Mouse (Mus musculus) forebrain, embryonic 13.5 days (tissue): ENCODE measurements around the gene Cnfn. TPM values are rescaled to one million over a fixed set of nuclear protein-coding genes. Genes with fewer than 3 reads are reported as not detected.
"Not testable (repeated sequence)": the region's sequence is repeated elsewhere in the genome, so short reads cannot be mapped to it uniquely, and the experiment has no call there.

ENCODE experiments used
- ATAC-seq: fragments of 200-750 bp; cut with Nextera tagmentation; 2 replicates; pipeline ENCODE4 v1.8.0; 2017
- H3K27ac ChIP-seq: fragments of 300-500 bp; sonication (generic); 2 replicates; pipeline ENCODE4 v1.5.1; 2015; ENCODE audit warnings: inconsistent platforms, mild to moderate bottlenecking, moderate library complexity
- H3K27me3 ChIP-seq: fragments of 300-500 bp; sonication (generic); 2 replicates; pipeline ENCODE4 v1.6.1; 2015; ENCODE audit warnings: mild to moderate bottlenecking, inconsistent platforms
- H3K36me3 ChIP-seq: fragments of 300-500 bp; sonication (generic); 2 replicates; pipeline ENCODE4 v1.6.1; 2015; ENCODE audit warnings: mild to moderate bottlenecking, inconsistent platforms; ENCODE audit not compliant: poor library complexity, severe bottlenecking
- H3K4me1 ChIP-seq: fragments of 300-500 bp; sonication (generic); 2 replicates; pipeline ENCODE4 v1.6.1; 2015; ENCODE audit warnings: inconsistent platforms
- H3K4me2 ChIP-seq: fragments of 300-500 bp; sonication (generic); 2 replicates; pipeline ENCODE4 v1.6.1; 2015; ENCODE audit warnings: inconsistent platforms, mild to moderate bottlenecking, moderate library complexity
- H3K4me3 ChIP-seq: fragments of 300-500 bp; sonication (generic); 2 replicates; pipeline ENCODE4 v1.5.1; 2015; ENCODE audit warnings: mild to moderate bottlenecking, inconsistent platforms
- H3K9ac ChIP-seq: fragments of 300-500 bp; sonication (generic); 2 replicates; pipeline ENCODE4 v1.6.1; 2015; ENCODE audit warnings: mild to moderate bottlenecking, inconsistent platforms
- H3K9me3 ChIP-seq: fragments of 300-500 bp; sonication (generic); replicated peaks from 2 replicates; pipeline ENCODE4 v1.6.1; 2016; ENCODE audit warnings: inconsistent platforms
- WGBS: fragments of 180-500 bp; shearing (Covaris S2); methylation state at CpG from one replicate; pipeline ENCODE4 v1.1.7; 2015; 5-methylcytosine and 5-hydroxymethylcytosine counted together
- polyA plus RNA-seq: library from polyadenylated mRNA; unstranded; fragments of >200 nt; fragmentation: Nextera tagmentation; extraction: Ambion mirVana; gene quantifications from 2 replicates; pipeline ENCODE4 v1.2.1, GENCODE M21; 2015

Gene Cnfn
- polyA plus RNA-seq, 1 experiment from 2014 or later = not detected

DNA sequence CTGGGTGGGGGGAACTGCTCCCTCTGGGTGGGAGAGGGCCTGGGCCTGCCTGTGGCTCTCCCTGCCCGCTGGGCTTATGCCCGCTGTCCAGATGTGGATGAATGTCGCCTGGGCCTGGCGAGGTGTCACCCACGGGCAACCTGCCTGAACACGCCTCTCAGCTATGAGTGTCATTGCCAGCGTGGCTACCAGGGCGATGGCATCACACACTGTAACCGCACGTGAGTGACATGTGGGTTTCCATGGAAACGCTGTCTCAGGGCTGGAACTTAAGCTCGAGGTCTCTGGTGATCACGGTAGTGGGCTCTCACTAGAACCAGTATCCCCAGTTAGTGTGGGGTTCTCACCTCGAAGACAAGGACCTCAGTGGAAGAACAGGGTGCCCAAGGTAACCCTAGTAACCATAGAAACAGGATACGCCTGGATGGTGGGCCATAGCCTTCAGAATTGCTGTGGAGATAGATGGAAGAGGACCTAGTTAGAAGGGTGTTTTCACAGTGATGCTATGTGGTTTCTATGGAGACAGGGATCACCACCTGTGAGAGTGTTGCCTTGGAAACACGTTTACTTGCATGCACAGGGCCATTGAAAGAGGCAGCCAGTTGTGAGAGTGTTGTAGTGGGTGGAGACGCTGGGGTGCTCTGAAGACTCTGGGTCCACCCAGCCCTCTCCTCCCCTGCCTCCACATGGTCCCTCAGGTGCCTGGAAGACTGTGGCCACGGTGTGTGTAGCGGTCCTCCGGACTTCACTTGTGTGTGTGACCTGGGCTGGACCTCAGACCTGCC, 28.3 kb downstream of the Cnfn start:
- Histone ChIP-seq H3K4me1 (0 out of 2 replicates have a peak, but pooled peaks cover 9% of the 10 kb centered on the region), H3K27me3 (no peaks in the 10 kb centered on the region), H3K4me3 (no peak overlapping the region), H3K4me2 (no peak overlapping the region), H3K9ac (no peak overlapping the region), H3K27ac (peak overlapping the region; percentile 32; the same call in 1 of the 2 replicates), H3K36me3 (peaks cover 79% of the 10 kb centered on the region), H3K9me3 (no peaks in the 10 kb centered on the region)
- ATAC-seq = peak; percentile 69
- 71% methylated on average over 20 of the region's 20 CpGs for WGBS

DNA sequence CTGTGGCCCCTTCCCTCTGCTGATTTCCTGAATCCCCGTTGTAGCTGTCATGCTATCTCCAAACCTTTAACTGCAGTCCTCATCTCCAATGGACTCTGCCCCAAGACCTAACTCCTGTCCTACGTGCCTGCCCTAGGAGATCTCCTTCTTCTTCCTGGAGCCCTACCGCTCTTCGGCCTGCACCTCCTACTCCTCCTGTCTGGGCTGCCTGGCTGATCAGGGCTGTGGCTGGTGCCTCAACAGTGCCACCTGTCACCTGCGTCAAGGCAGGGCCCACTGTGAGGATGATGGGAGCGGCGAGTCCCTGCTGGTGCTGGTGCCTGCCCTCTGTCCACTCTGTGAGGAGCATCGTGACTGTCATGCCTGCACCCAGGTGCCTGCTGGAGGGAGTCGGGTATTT, 30.2 kb downstream of the Cnfn start:
- Histone ChIP-seq H3K27ac (no peak overlapping the region), H3K9ac (no peak overlapping the region), H3K4me1 (0 out of 2 replicates have a peak, but pooled peaks cover 9% of the 10 kb centered on the region), H3K9me3 (no peaks in the 10 kb centered on the region), H3K4me2 (no peak overlapping the region), H3K36me3 (peaks cover 82% of the 10 kb centered on the region), H3K27me3 (no peaks in the 10 kb centered on the region), H3K4me3 (no peak overlapping the region)
- ATAC-seq = no peak
- WGBS = 92% methylated on average over 9 of the region's 9 CpGs

DNA sequence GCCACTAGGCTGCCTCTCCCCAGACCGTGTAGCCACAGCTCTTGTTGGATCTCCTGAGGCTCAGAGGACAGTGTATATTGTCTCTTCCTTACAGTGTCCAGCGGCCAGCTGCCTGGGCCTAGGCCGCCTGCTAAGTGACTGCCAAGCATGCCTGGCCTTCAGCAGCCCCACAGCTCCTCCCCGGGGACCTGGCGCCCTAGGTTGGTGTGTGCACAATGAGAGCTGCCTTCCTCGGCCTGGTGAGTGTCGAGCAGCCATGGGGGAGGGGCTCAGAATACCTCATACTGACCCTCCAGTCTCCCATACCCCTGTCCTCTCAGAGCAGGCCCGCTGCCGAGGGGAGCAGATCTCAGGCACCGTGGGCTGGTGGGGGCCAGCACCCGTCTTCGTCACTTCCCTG, 35.1 kb downstream of the Cnfn start:
- H3K27me3 ChIP-seq = no peaks in the 10 kb centered on the region
- no peaks in the 10 kb centered on the region for H3K4me1 ChIP-seq
- H3K4me3 ChIP-seq = no peak overlapping the region
- H3K9ac ChIP-seq = no peak overlapping the region
- H3K27ac ChIP-seq = no peak overlapping the region
- WGBS = 86% methylated on average over 12 of the region's 12 CpGs
- no peak overlapping the region for H3K4me2 ChIP-seq
- peaks cover 72% of the 10 kb centered on the region for H3K36me3 ChIP-seq
- no peaks in the 10 kb centered on the region for H3K9me3 ChIP-seq
- ATAC-seq = no peak

DNA sequence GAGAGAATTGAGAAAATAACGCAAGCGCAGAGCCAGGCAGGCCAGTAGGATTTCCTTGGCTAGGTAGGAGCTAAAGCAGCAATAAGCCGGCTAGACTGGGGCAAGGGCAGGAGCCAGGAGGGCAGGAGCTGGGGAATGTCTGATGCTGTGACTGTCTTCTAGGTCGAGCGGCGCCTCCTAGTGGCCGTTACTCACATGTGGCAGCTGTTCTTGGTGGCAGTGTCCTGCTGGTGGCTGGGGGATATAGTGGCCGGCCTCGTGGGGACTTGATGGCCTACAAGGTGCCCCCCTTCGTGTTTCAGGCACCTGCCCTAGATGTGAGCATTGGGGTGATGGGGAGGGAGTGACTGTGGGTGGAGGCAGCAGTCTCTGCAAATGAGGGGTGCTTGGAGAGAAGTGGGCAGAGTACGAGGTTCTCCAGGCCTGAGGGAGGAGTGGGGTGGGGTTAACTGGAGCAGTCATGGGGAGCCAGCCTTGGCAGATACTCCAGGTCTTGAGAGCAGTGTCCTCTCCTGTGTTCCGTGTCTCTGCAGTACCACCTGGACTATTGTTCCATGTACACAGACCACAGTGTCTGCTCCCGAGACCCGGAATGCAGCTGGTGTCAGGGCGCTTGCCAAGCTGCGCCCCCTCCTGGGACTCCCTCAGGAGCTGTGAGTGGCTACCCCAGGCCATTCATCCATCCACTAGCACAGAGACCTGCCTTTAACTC, 35.8 kb downstream of the Cnfn start:
- H3K36me3 ChIP-seq = peaks cover 70% of the 10 kb centered on the region
- 0 out of 2 replicates have a peak, but pooled peaks have one; percentile 69 for ATAC-seq
- H3K9ac ChIP-seq = no peak overlapping the region
- no peak overlapping the region for H3K4me3 ChIP-seq
- 39% methylated on average over 16 of the region's 16 CpGs for WGBS
- no peaks in the 10 kb centered on the region for H3K9me3 ChIP-seq
- H3K4me2 ChIP-seq = no peak overlapping the region
- H3K27me3 ChIP-seq = no peaks in the 10 kb centered on the region
- H3K4me1 ChIP-seq = no peaks in the 10 kb centered on the region
- no peak overlapping the region for H3K27ac ChIP-seq

- peaks cover 38% of the 10 kb centered on the region for H3K36me3 ChIP-seq
- 91% methylated on average over 8 of the region's 8 CpGs for WGBS
- ATAC-seq = no peak
- H3K4me2 ChIP-seq = no peak overlapping the region
- no peak overlapping the region for H3K27ac ChIP-seq
- no peaks in the 10 kb centered on the region for H3K27me3 ChIP-seq
- H3K9me3 ChIP-seq = no peaks in the 10 kb centered on the region
- no peak overlapping the region for H3K4me3 ChIP-seq
- H3K4me1 ChIP-seq = peaks cover 10% of the 10 kb centered on the region
- no peak overlapping the region; the same call in 1 of the 2 replicates for H3K9ac ChIP-seq
These were observed 43.3 kb downstream of the Cnfn start for GRCm38 (mm10) chr7:25326233-25326632.

- not testable (repeated sequence) for H3K9me3 ChIP-seq, ATAC-seq, H3K9ac ChIP-seq, H3K4me2 ChIP-seq, H3K27ac ChIP-seq, H3K4me3 ChIP-seq, H3K27me3 ChIP-seq
- 85% methylated on average over 6 of the region's 6 CpGs for WGBS
- H3K36me3 ChIP-seq = peaks cover 30% of the 10 kb centered on the region
- H3K4me1 ChIP-seq = peaks cover 14% of the 10 kb centered on the region
These were observed 44.1 kb downstream of the Cnfn start for GRCm38 (mm10) chr7:25325431-25325830.

GRCm38 (mm10) chr7:25323219-25323618, 46.3 kb downstream of the Cnfn start:
- Histone ChIP-seq H3K4me2 (no peak overlapping the region), H3K4me3 (no peak overlapping the region), H3K4me1 (peaks cover 19% of the 10 kb centered on the region), H3K9ac (no peak overlapping the region), H3K27me3 (no peaks in the 10 kb centered on the region), H3K27ac (no peak overlapping the region), H3K9me3 (no peaks in the 10 kb centered on the region), H3K36me3 (peaks cover 14% of the 10 kb centered on the region)
- no peak for ATAC-seq
- WGBS = 87% methylated on average over 2 of the region's 2 CpGs

DNA sequence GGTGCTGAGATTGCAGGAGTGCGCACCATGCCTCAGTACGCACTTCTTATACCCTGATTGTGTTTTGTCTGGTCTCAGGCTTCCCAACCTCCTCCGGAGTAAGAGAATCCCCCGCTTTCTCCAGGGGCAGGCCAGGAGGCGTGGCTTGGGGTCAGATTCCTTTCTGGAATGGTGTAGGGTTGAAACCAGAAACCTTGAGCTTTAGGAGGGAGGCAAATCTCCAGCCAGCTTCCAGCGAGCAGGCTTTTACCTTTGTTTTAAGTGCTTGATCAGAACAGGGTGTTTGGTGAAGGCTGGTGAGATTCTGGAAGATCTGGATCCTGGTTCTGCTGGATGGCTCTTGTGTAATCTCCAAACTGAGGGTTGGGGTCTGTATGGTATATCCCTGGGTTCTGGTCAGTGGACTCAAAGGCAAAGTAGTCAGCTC, 47.5 kb downstream of the Cnfn start:
- Histone ChIP-seq H3K27ac (peak overlapping the region; percentile 57), H3K27me3 (no peaks in the 10 kb centered on the region), H3K9ac (peak overlapping the region; percentile 30; the same call in 1 of the 2 replicates), H3K4me1 (peaks cover 30% of the 10 kb centered on the region), H3K4me3 (no peak overlapping the region), H3K4me2 (peak overlapping the region; percentile 20), H3K9me3 (no peaks in the 10 kb centered on the region), H3K36me3 (peaks cover 4% of the 10 kb centered on the region)
- ATAC-seq = no peak
- 5% methylated on average over 6 of the region's 6 CpGs for WGBS

Other genes with a start within 250 kb of the Cnfn start
- 21.9 and 22.2 TPM in 2 replicates for gene Pou2f2, start 190.0 kb downstream of the Cnfn start, polyA plus RNA-seq
- 11.0 and 12.5 TPM in 2 replicates for gene Dedd2, start 149.1 kb downstream of the Cnfn start, polyA plus RNA-seq
- gene Zfp526, start 148.3 kb downstream of the Cnfn start, polyA plus RNA-seq = 2.0 and 2.1 TPM in 2 replicates
- 11.2 and 12.9 TPM in 2 replicates for gene Gsk3a, start 131.9 kb downstream of the Cnfn start, polyA plus RNA-seq
- 5.5 and 5.8 TPM in 2 replicates for gene Erf, start 119.0 kb downstream of the Cnfn start, polyA plus RNA-seq
- gene Cic, start 102.0 kb downstream of the Cnfn start, polyA plus RNA-seq = 45.9 and 47.0 TPM in 2 replicates
- gene Pafah1b3, start 71.7 kb downstream of the Cnfn start, polyA plus RNA-seq = 513 and 525 TPM in 2 replicates
- 0.93 and 1.6 TPM in 2 replicates for gene Prr19, start 68.3 kb downstream of the Cnfn start, polyA plus RNA-seq
- gene Tmem145, start 63.6 kb downstream of the Cnfn start, polyA plus RNA-seq = 14.1 and 16.4 TPM in 2 replicates
- 14.2 and 16.6 TPM in 2 replicates for gene Megf8, start 52.6 kb downstream of the Cnfn start, polyA plus RNA-seq
- 10.6 and 11.9 TPM in 2 replicates for gene Lipe, start 29.0 kb upstream of the Cnfn start, polyA plus RNA-seq
- gene Cxcl17, start 43.2 kb upstream of the Cnfn start, polyA plus RNA-seq = 0.40 and 0.45 TPM in 2 replicates
- gene Ceacam1, start 107.9 kb upstream of the Cnfn start, polyA plus RNA-seq = 0.39 and 0.49 TPM in 2 replicates
- 0.14 and 0.15 TPM in 2 replicates for gene Ceacam2, start 170.1 kb upstream of the Cnfn start, polyA plus RNA-seq
- not detected in 2 replicates for gene Erich4, start 246.2 kb upstream of the Cnfn start, polyA plus RNA-seq
- 25.6 and 27.4 TPM in 2 replicates for gene Dmac2, start 249.7 kb upstream of the Cnfn start, polyA plus RNA-seq